Mouse (Mus musculus) liver, embryonic 14.5 days (tissue): ENCODE results near the gene Tmem233. TPM values are rescaled to one million over a fixed set of nuclear protein-coding genes. Genes with fewer than 3 reads are reported as not detected.

Source experiments
- ATAC-seq: fragments of 200-750 bp; cut with Nextera tagmentation; 2 replicates; pipeline ENCODE4 v1.8.0; 2017; ENCODE audit warnings: moderate number of reproducible peaks, mild to moderate bottlenecking, moderate library complexity; ENCODE audit not compliant: insufficient read depth
- DNase-seq, 3 experiments: peaks; one replicate each; pipeline ENCODE4 v3.0.0-alpha.2; 2012 to 2013; ENCODE audit warnings: low read depth in 3 of 3, low spot score in 3 of 3
- H3K27ac ChIP-seq: fragments of 300-500 bp; sonication (generic); 2 replicates; pipeline ENCODE4 v1.5.1; 2014; ENCODE audit warnings: moderate library complexity, mild to moderate bottlenecking, control low read depth, inconsistent platforms
- H3K27me3 ChIP-seq: fragments of 300-500 bp; sonication (generic); 2 replicates; pipeline ENCODE4 v1.6.1; 2014; ENCODE audit warnings: mild to moderate bottlenecking, low read length, moderate library complexity; ENCODE audit not compliant: control insufficient read depth, insufficient read depth
- H3K36me3 ChIP-seq: fragments of 300-500 bp; sonication (generic); replicated peaks from 2 replicates; pipeline ENCODE4 v1.6.1; 2014; ENCODE audit warnings: low read depth; ENCODE audit not compliant: control insufficient read depth, insufficient read depth
- H3K4me1 ChIP-seq, 2 experiments: fragments of 200-500 bp in 1 of 2; fragments of 300-500 bp in 1 of 2; sonication (generic) in 1 of 2; replicated peaks; 2 replicates each; pipeline ENCODE4 v1.6.1; 2012 to 2014; ENCODE audit warnings: antibody characterized with exemption in 1 of 2, inconsistent platforms in 1 of 2, low read length in 1 of 2; ENCODE audit not compliant: control insufficient read depth in 2 of 2, insufficient read depth in 2 of 2
- H3K4me2 ChIP-seq: fragments of 300-500 bp; sonication (generic); 2 replicates; pipeline ENCODE4 v1.6.1; 2014; ENCODE audit warnings: low read depth, mild to moderate bottlenecking, control low read depth, moderate library complexity
- H3K4me3 ChIP-seq, 2 experiments: fragments of 200-500 bp in 1 of 2; fragments of 300-500 bp in 1 of 2; sonication (generic) in 1 of 2; 2 replicates each; pipeline ENCODE4 v1.5.1; 2012 to 2014; ENCODE audit warnings: low read depth in 2 of 2, low read length in 2 of 2, mild to moderate bottlenecking in 2 of 2, control low read depth in 1 of 2, inconsistent platforms in 1 of 2, moderate library complexity in 1 of 2; ENCODE audit not compliant: insufficient read depth in 1 of 2
- H3K9ac ChIP-seq: fragments of 300-500 bp; sonication (generic); replicated peaks from 2 replicates; pipeline ENCODE4 v1.6.1; 2014; ENCODE audit warnings: mild to moderate bottlenecking, control low read depth, moderate library complexity
- H3K9me3 ChIP-seq: fragments of 300-500 bp; sonication (generic); 2 replicates; pipeline ENCODE4 v1.6.1; 2016; ENCODE audit warnings: low read length, mixed read lengths; ENCODE audit not compliant: control insufficient read depth
- CTCF ChIP-seq: IDR thresholded peaks from 2 replicates; pipeline ENCODE4 v1.5.1; 2016; ENCODE audit warnings: antibody characterized with exemption, low read depth, control low read depth
- EP300 ChIP-seq: IDR thresholded peaks from 2 replicates; pipeline ENCODE4 v1.6.1; 2016; ENCODE audit warnings: antibody characterized with exemption, low read depth
- WGBS: fragments of 180-500 bp; shearing (Covaris S2); extraction: QIAGEN DNeasy Blood & Tissue Kit; methylation state at CpG from one replicate; pipeline ENCODE4 v1.1.7; 2014; ENCODE audit not compliant: insufficient replicate concordance; 5-methylcytosine and 5-hydroxymethylcytosine counted together
- polyA plus RNA-seq, 2 experiments: library from polyadenylated mRNA; depleted of rRNA in 1 of 2; stranded (reverse) in 1 of 2; unstranded in 1 of 2; fragments of >200 nt; fragmentation: Nextera tagmentation in 1 of 2; extraction: Ambion mirVana in 1 of 2; gene quantifications; 2 replicates each; pipeline versions ENCODE4 v1.2.1 to v1.2.3; 2012 to 2014

Gene Tmem233
- polyA plus RNA-seq, 2 experiments: not detected

GRCm38 (mm10) chr5:116036465-116036864 lies 46.6 kb downstream of the Tmem233 start:
- DNase-seq (no peak), ATAC-seq (no peak)
- Histone ChIP-seq H3K4me2 (no peak overlapping the region), H3K4me1 (peaks cover under 1 to 3% of the 10 kb centered on the region in 2 experiments; a peak in 2 of 4 replicates), H3K36me3 (no peaks in the 10 kb centered on the region), H3K27ac (no peak overlapping the region), H3K9me3 (no peaks in the 10 kb centered on the region), H3K9ac (no peak overlapping the region), H3K4me3 (no peak overlapping the region), H3K27me3 (no peaks in the 10 kb centered on the region)
- TF ChIP-seq EP300 (no peak), CTCF (no peak)
- 74% methylated on average over 16 of the region's 16 CpGs for WGBS

GRCm38 (mm10) chr5:116031190-116031577 lies 51.9 kb downstream of the Tmem233 start:
- peaks cover 43 to 46% of the 10 kb centered on the region in 2 experiments for H3K4me1 ChIP-seq
- no peak overlapping the region for H3K4me3 ChIP-seq

GRCm38 (mm10) chr5:116030566-116031189 lies 52.4 kb downstream of the Tmem233 start:
- peak overlapping the region; percentile 34 for H3K4me2 ChIP-seq
- WGBS: 16% methylated on average over 19 of the region's 19 CpGs
- no peak overlapping the region for H3K9ac ChIP-seq
- H3K9me3 ChIP-seq: no peaks in the 10 kb centered on the region
- DNase-seq (no peak), ATAC-seq (no peak)
- H3K36me3 ChIP-seq: no peaks in the 10 kb centered on the region
- TF ChIP-seq EP300 (no peak), CTCF (no peak)
- H3K4me1 ChIP-seq: peaks cover 48 to 51% of the 10 kb centered on the region in 2 experiments
- H3K27me3 ChIP-seq: no peaks in the 10 kb centered on the region
- no peak overlapping the region for H3K4me3 ChIP-seq
- H3K27ac ChIP-seq: no peak overlapping the region

More at GRCm38 (mm10) chr5:116031190-116031577, 51.9 kb downstream of the Tmem233 start:
- no peak overlapping the region for H3K9ac ChIP-seq
- peak; percentile 76 to 83 (median 78) for DNase-seq
- TF ChIP-seq CTCF (peak; percentile 95), EP300 (no peak; the same call in 1 of the 2 replicates)
- H3K36me3 ChIP-seq: no peaks in the 10 kb centered on the region
- WGBS: 2% methylated on average over 14 of the region's 14 CpGs
- no peaks in the 10 kb centered on the region for H3K9me3 ChIP-seq
- ATAC-seq: no peak
- peak overlapping the region; percentile 34 for H3K4me2 ChIP-seq
- H3K27me3 ChIP-seq: no peaks in the 10 kb centered on the region
- no peak overlapping the region for H3K27ac ChIP-seq

- H3K4me3 ChIP-seq: no peak overlapping the region
- no peaks in the 10 kb centered on the region for H3K36me3 ChIP-seq
- H3K27me3 ChIP-seq: no peaks in the 10 kb centered on the region
- H3K9me3 ChIP-seq: no peaks in the 10 kb centered on the region
- DNase-seq (no peak), ATAC-seq (peak; percentile 27)
- H3K27ac ChIP-seq: peak overlapping the region; percentile 99
- peak overlapping the region; percentile 52 for H3K9ac ChIP-seq
- WGBS: 7% methylated on average over 7 of the region's 7 CpGs
- H3K4me1 ChIP-seq: peaks cover 59% of the 10 kb centered on the region in 2 experiments
- peak overlapping the region; percentile 43 for H3K4me2 ChIP-seq
- peak; percentile 75 for TF ChIP-seq EP300
- TF ChIP-seq CTCF: no peak
These were observed 54.0 kb downstream of the Tmem233 start for GRCm38 (mm10) chr5:116029071-116029470.

GRCm38 (mm10) chr5:116026561-116026960 lies 56.5 kb downstream of the Tmem233 start:
- WGBS: 9% methylated on average over 14 of the region's 14 CpGs
- peaks cover 68 to 70% of the 10 kb centered on the region in 2 experiments for H3K4me1 ChIP-seq
- H3K9me3 ChIP-seq: no peaks in the 10 kb centered on the region
- peak overlapping the region; percentile 95 for H3K4me2 ChIP-seq
- H3K27me3 ChIP-seq: no peaks in the 10 kb centered on the region
- ATAC-seq: peak; percentile 78
- peak; percentile 94 to 96 (median 94) for DNase-seq
- H3K4me3 ChIP-seq: peak overlapping the region; percentile 49 to 62
- peaks cover 9% of the 10 kb centered on the region for H3K36me3 ChIP-seq
- H3K27ac ChIP-seq: peak overlapping the region; percentile 99
- peak; percentile 98 for TF ChIP-seq EP300
- no peak for TF ChIP-seq CTCF
- peak overlapping the region; percentile 61 for H3K9ac ChIP-seq
